Mouse (Mus musculus) ES-Bruce4 (cell line): Measurements from ENCODE around the gene Chmp6.

ENCODE experiments used
- CTCF ChIP-seq: IDR thresholded peaks from one replicate; pipeline ENCODE4 v1.8.1; 2011; ENCODE audit warnings: low read depth, low read length
- EP300 ChIP-seq: IDR thresholded peaks from 2 replicates; pipeline ENCODE4 v1.6.1; 2011; ENCODE audit warnings: low read depth, low read length; ENCODE audit not compliant: insufficient read depth

- no peak for TF ChIP-seq CTCF
- TF ChIP-seq EP300, result no peak
Observed at GRCm38 (mm10) chr11:119947426-119947825, 34.2 kb downstream of the Chmp6 start.
